Mouse (Mus musculus): ENCODE results near the gene Ccdc8.

The Ccdc8 gene

GRCm38 (mm10) chr7:16974018-16974417 lies 18.5 kb upstream of the Ccdc8 start:
- CTCF ChIA-PET: no interaction called here

DNA sequence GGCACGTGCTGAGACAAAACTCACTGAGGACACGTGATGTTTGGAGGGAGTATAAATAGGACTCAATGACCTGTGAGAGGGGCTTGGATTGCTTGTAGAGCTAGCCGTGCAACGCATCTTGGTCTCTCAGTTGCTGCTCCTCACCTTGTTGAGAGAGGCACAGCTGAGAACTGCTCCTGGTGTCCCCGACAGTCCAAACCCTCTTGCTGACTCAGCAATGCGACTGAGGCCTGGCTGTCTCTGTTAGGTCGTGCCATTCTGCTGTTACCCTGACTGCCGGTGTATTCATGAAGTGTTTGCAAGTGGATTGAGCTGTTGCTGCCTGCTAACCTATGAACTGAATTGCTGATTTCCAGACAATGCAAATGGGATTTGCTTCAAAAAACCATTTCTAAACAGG lies 16.2 kb upstream of the Ccdc8 start:
- CTCF ChIA-PET: no interaction called here

DNA sequence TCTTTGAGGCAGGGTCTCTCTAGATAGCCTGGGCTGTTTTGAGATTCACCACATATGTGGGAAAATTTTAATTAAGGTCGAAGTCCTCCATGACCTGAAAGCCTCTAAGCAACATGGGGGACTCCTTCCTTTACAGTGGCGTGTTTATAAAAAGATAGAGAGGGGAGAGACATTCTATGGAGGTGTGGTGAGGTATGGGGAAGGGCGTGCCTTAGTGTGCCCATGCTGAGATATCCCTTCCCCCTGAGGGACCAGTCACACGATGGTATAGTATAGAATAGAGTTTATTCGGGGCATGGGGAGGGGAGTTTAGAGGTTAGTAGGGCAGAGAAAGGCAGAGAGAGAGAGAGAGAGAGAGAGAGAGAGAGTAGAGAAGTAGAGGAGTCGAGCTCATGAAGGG lies 14.3 kb upstream of the Ccdc8 start:
- CTCF ChIA-PET: no interaction called here

DNA sequence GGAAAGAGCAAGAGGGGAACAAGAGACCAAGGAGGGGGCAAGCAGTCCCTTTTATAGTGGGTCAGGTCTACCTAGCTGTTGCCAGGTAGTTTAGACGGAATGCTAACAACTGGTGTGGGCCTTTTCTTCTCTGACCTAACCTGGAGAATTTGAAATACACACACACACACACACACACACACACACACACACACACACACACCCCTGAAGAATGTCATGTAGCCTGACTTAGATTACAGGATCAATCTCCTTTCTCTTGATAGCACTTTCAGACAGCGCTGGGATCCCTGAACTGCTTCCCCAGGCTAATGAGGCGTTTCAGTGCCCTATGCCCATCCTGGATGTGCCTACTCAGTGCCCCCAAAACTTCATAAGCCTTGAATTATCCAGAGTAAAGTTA lies 13.9 kb upstream of the Ccdc8 start:
- CTCF ChIA-PET: no interaction called here

- CTCF ChIA-PET: interaction anchor here (0.6 to 1.2 kb wide), 2 partner anchors 49 to 172 kb away, joined by 3 to 4 read pairs; no protein-coding TSS in a partner anchor
Measured at GRCm38 (mm10) chr7:16980348-16980747, 12.2 kb upstream of the Ccdc8 start.

- CTCF ChIA-PET: no interaction called here
Measured at GRCm38 (mm10) chr7:16982859-16983568, 9.5 kb upstream of the Ccdc8 start, which contains the start of gene Gm42372. Gene Gm42372 (plus strand): TSS chr7:16983086.

GRCm38 (mm10) chr7:16987541-16988149 lies 4.9 kb upstream of the Ccdc8 start:
- CTCF ChIA-PET: no interaction called here

- CTCF ChIA-PET: no interaction called here
Measured at GRCm38 (mm10) chr7:16988405-16988804, 4.1 kb upstream of the Ccdc8 start.

DNA sequence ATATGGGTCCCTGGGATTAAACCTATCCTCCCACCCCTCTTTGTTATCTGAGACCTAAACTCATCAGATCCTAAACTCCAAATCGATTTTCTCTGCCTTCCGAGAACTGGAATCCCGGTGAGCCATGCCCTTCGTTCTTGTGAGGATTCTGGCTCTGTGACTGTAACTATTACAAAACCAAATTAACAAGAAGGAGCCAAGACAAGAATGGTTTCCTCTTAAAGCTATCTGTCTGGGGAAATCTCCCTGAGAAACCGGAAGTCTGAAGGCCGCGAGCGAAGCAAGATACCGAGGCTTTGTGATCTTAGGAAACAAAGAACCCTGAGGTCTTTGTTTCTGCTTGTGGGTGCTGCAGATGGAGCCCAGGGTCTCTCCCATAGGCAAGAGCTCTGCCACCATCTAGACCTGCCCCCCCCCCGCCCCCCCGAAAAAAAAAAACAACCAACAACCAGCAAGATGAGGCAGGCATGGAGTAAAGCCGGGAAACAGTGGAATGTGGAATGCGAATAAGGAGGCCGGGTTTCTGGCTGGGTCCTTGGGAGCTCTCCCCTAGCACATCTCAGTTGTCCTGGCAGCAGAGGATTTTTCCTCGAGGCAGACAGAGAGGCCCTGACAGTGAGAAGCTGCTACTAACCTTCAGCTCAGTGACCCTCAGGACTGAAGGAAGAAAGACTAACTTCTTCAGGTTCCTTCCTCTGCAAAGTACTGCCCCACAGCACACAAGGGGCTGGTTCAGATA lies 2.3 kb upstream of the Ccdc8 start:
- CTCF ChIA-PET: interaction anchor here (0.8 kb wide), 1 partner anchor 11 kb away, joined by 3 read pairs; no protein-coding TSS in a partner anchor

- CTCF ChIA-PET: interaction anchor here (0.5 kb wide), 1 partner anchor 81 kb away, joined by 4 read pairs; no protein-coding TSS in a partner anchor
Measured at GRCm38 (mm10) chr7:16991681-16992450, 642 bp upstream of the Ccdc8 start.

DNA sequence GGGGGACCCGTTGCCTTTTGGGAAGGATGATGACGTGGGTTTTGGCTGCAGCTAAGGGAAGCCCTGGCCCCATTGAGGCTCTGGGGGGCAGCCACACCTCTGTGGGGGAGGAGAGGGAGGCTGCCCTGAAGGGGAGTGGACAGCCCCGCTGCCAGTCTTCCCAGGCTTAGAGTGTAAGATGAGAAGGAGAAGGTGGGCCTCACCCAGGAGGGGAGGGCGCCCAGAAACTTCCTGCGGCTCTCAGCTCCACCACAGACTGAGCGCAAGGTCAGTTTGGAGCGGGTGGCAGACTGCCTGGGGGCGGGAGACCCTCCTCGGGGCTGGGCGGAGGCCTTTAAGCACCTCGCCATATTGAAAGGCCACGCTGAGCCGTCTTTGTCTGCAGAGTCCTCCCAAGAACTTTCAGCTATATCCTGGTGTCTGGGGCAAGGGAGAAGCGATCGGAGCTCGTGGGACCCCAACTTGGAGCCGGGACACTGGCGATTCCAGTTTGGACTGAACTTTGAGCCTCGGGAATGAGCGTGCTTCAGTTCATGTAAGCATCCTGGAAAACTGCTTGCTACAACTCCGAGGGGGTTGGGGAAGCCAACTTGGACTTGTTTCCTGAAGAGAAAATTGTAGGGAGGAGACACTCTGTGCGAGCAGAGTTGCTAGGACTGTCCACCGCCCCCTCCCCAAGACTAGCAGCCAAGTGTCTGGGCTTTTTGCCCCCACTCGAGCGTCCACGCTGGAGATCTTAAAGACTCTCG lies 1.3 kb downstream of the Ccdc8 start:
- CTCF ChIA-PET: no interaction called here

- CTCF ChIA-PET: no interaction called here
Measured at GRCm38 (mm10) chr7:16994400-16994799, 1.9 kb downstream of the Ccdc8 start.

DNA sequence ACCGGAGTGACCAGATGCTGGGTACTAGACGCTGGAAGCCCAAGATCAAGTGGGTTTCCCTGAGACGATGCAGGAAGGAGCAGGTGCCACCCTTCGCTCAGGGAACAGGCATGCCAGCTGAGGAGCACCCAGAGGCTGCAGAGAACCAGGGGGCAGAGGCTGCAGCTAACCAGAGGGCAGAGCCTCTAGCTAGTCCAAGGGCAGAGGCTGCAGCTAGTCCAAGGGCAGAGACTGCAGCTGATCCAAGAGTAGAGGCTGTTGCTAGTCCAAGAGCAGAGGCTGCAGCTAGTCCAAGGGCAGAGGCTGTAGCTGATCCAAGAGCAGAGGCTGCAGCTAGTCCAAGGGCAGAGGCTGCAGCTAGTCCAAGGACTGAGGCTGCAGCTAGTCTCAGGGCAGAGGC lies 2.8 kb downstream of the Ccdc8 start:
- CTCF ChIA-PET: interaction anchor here (0.5 to 0.9 kb wide), 2 partner anchors 68 to 100 kb away, joined by 3 to 5 read pairs; no protein-coding TSS in a partner anchor

GRCm38 (mm10) chr7:16999233-16999632 lies 6.7 kb downstream of the Ccdc8 start:
- CTCF ChIA-PET: interaction anchor here (0.6 to 2.0 kb wide), 3 partner anchors 47 to 58 kb away, joined by 4 to 8 read pairs (median 6); no protein-coding TSS in a partner anchor

DNA sequence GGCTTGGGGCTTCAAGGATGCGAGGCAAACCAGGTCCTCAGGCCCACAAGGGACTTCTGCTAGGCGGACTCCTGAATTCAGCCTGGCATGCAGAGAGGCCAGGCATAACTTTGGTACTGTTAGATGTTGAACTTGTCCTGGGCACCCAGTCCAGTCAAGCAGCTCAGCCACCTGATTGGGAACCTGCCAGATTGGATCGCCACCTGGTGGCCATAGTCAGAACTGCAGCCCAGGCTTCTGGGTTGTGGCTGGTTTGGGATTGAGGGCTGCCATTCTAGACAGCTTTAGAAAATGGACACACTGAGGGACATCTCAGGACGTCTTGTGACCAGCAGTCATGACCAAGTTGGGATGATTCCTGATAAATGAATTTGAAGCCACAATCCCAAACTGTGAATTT lies 7.1 kb downstream of the Ccdc8 start:
- CTCF ChIA-PET: interaction anchor here (1.7 to 2.0 kb wide), 2 partner anchors 47 to 49 kb away, joined by 6 to 8 read pairs; no protein-coding TSS in a partner anchor

- CTCF ChIA-PET: interaction anchor here (0.7 to 1.8 kb wide), 2 partner anchors 57 to 69 kb away, joined by 3 to 4 read pairs; no protein-coding TSS in a partner anchor
Measured at GRCm38 (mm10) chr7:17002375-17003195, 10.1 kb downstream of the Ccdc8 start.

GRCm38 (mm10) chr7:17003230-17003960 lies 10.9 kb downstream of the Ccdc8 start:
- CTCF ChIA-PET: interaction anchor here (0.8 kb wide), 1 partner anchor 63 kb away, joined by 5 read pairs; no protein-coding TSS in a partner anchor

DNA sequence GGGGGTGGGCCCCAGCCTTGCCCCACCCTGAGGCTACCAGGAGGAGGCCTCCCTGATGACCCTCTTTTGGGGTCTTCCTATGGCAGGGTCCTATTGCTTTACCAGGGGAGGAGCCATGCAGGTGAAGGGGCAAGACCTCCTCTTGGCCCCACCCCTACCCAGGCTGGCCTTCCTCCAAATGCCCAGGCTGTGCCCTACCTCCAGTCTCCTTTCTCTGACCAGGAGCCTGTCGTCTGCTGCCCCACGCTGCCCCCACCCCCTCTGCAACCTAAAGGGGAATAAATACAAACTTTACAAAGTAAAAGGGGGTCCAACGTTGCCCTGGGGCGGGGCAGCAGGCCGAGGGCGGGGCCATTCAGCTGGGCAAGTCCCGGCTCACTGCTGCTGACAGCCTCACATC lies 12.2 kb downstream of the Ccdc8 start:
- CTCF ChIA-PET: no interaction called here

DNA sequence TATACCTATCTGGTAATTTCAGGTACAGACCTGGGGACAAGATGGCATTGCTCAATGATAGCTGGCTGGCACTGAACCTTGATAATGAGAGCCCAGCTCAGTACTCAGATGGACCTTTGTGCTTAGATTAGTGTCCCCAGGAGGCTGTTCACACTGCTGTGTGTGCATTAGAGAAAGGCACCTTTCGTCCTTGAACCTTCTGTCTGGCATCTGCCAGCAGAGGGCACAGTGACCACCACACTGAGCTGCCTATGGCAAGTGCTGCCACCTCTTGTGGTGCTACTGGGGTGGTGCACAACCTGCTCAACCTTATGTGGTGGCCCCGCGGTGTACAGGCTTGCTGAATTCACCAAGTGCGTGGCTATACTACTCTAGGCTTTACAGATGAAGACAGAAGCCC lies 14.8 kb downstream of the Ccdc8 start:
- CTCF ChIA-PET: interaction anchor here (1.4 to 2.2 kb wide), 3 partner anchors 15 to 62 kb away, joined by 6 to 15 read pairs (median 6); no protein-coding TSS in a partner anchor

Measured in spleen, embryonic (tissue).